Mouse (Mus musculus) ES-E14 (cell line): ENCODE results near the gene Rbm38. TPM values are rescaled to one million over a fixed set of nuclear protein-coding genes. Genes with fewer than 3 reads are reported as not detected.

Experiments used
- DNase-seq: peaks from one replicate; pipeline ENCODE4 v3.0.0-alpha.2; 2013; ENCODE audit warnings: low read depth, low spot score
- H3K27ac ChIP-seq: 2 replicates; pipeline ENCODE4 v1.5.1; 2012; ENCODE audit warnings: low read depth, mild to moderate bottlenecking, low read length, moderate library complexity, mixed read lengths; ENCODE audit not compliant: poor library complexity, insufficient read depth, severe bottlenecking
- H3K36me3 ChIP-seq: 2 replicates; pipeline ENCODE4 v1.6.1; 2012; ENCODE audit warnings: mild to moderate bottlenecking, low read length, moderate library complexity, mixed read lengths; ENCODE audit not compliant: control insufficient read depth, poor library complexity, insufficient read depth, severe bottlenecking
- H3K4me1 ChIP-seq, 2 experiments: fragments of 150-350 bp in 1 of 2; sonication (generic) in 1 of 2; 2 replicates each; pipeline ENCODE4 v1.6.1; 2012; ENCODE audit warnings: low read length in 2 of 2, mild to moderate bottlenecking in 1 of 2, mixed read lengths in 1 of 2; ENCODE audit not compliant: control insufficient read depth in 2 of 2, insufficient read depth in 2 of 2, poor library complexity in 1 of 2
- H3K4me3 ChIP-seq, 2 experiments: fragments of 150-350 bp in 1 of 2; sonication (generic) in 1 of 2; 2 replicates each; pipeline ENCODE4 v1.5.1; 2012; ENCODE audit warnings: low read length in 2 of 2, low read depth in 1 of 2, mild to moderate bottlenecking in 1 of 2, mixed read lengths in 1 of 2; ENCODE audit not compliant: insufficient read depth in 1 of 2, poor library complexity in 1 of 2, severe bottlenecking in 1 of 2
- H3K9ac ChIP-seq: 2 replicates; pipeline ENCODE4 v1.6.1; 2012; ENCODE audit warnings: low read depth, mild to moderate bottlenecking, low read length, mixed read lengths; ENCODE audit not compliant: poor library complexity, insufficient read depth, severe bottlenecking
- H3K9me3 ChIP-seq: fragments of 150-350 bp; sonication (generic); 2 replicates; pipeline ENCODE4 v1.6.1; 2012; ENCODE audit warnings: low read depth, mild to moderate bottlenecking, low read length; ENCODE audit not compliant: control insufficient read depth, insufficient read depth
- CHD2 ChIP-seq: IDR thresholded peaks from 2 replicates; pipeline ENCODE4 v1.6.1; 2014; ENCODE audit warnings: mild to moderate bottlenecking, low read depth, low read length, inconsistent platforms
- HCFC1 ChIP-seq: IDR thresholded peaks from 2 replicates; pipeline ENCODE4 v1.6.1; 2012; ENCODE audit warnings: low read length, inconsistent platforms, borderline replicate concordance; ENCODE audit not compliant: insufficient read depth
- MAFK ChIP-seq: IDR thresholded peaks from 2 replicates; pipeline ENCODE4 v1.6.1; 2014; ENCODE audit warnings: mild to moderate bottlenecking, low read depth, low read length, inconsistent platforms; ENCODE audit not compliant: insufficient read depth
- ZC3H11A ChIP-seq: IDR thresholded peaks from 2 replicates; pipeline ENCODE4 v1.6.1; 2012; ENCODE audit warnings: low read depth, mild to moderate bottlenecking, inconsistent platforms, low read length, borderline replicate concordance
- ZNF384 ChIP-seq: IDR thresholded peaks from 2 replicates; pipeline ENCODE4 v1.6.1; 2012; ENCODE audit warnings: low read depth, low read length, inconsistent platforms
- in situ Hi-C, 2 experiments: fragments of 600-800 bp; cut with MboI; formaldehyde crosslinking; loops; one replicate each; pipeline ENCODE4 v1.15.1; 2025; ENCODE audit warnings: low sequenced_read_pairs in 2 of 2, inconsistent platforms in 1 of 2; ENCODE audit not compliant: unreplicated experiment in 2 of 2
- total RNA-seq: library from RNA; depleted of rRNA; stranded (reverse); fragments of 300-350 nt; gene quantifications from 2 replicates; pipeline ENCODE4 v1.2.3, GENCODE M21; 2012; rRNA removed

Gene Rbm38
- 23.9 and 26.7 TPM in 2 replicates for total RNA-seq

GRCm38 (mm10) chr2:173020430-173020829 is at the start of gene Rbm38:
Rbm38 (plus strand) TSS chr2:173020498.
- H3K27ac ChIP-seq = no peak within 1 kb of the TSS
- TF ChIP-seq MAFK = no peak
- TF ChIP-seq HCFC1 = no peak
- no peak for TF ChIP-seq ZC3H11A
- TF ChIP-seq CHD2 = no peak
- no peak for TF ChIP-seq ZNF384
- no peaks in the 10 kb centered on the region for H3K9me3 ChIP-seq
- peaks cover 0 to 23% of the 10 kb centered on the region in 2 experiments; a peak in 3 of 4 replicates for H3K4me1 ChIP-seq
- H3K9ac ChIP-seq = peak within 1 kb of the TSS; percentile 45; the same call in 1 of the 2 replicates
- H3K36me3 ChIP-seq = peaks cover 27% of the 10 kb centered on the region
- peak within 1 kb of the TSS; percentile 32 to 49 for H3K4me3 ChIP-seq
- DNase-seq = no peak
- in situ Hi-C loops = no loop called here

GRCm38 (mm10) chr2:172971865-172972264 is 48.4 kb upstream of the Rbm38 start:
- Histone ChIP-seq H3K9ac (no peak overlapping the region), H3K27ac (no peak overlapping the region), H3K4me1 (0 out of 4 replicates have a peak, but pooled peaks cover 0 to under 1% of the 10 kb centered on the region in 2 experiments), H3K4me3 (no peak overlapping the region), H3K9me3 (no peaks in the 10 kb centered on the region), H3K36me3 (no peaks in the 10 kb centered on the region)
- no peak for DNase-seq
- in situ Hi-C loops = no loop called here
- TF ChIP-seq MAFK (no peak), ZC3H11A (no peak), HCFC1 (no peak), CHD2 (no peak), ZNF384 (no peak)

- Histone ChIP-seq H3K4me1 (peaks cover 0 to 7% of the 10 kb centered on the region in 2 experiments; a peak in 1 of 4 replicates), H3K36me3 (no peaks in the 10 kb centered on the region), H3K9me3 (no peaks in the 10 kb centered on the region), H3K9ac (no peak overlapping the region), H3K27ac (no peak overlapping the region), H3K4me3 (no peak overlapping the region)
- no peak for TF ChIP-seq CHD2
- no peak for TF ChIP-seq HCFC1
- TF ChIP-seq MAFK = no peak
- no peak for TF ChIP-seq ZNF384
- in situ Hi-C loops = no loop called here
- DNase-seq = no peak
These were observed 46.3 kb upstream of the Rbm38 start for GRCm38 (mm10) chr2:172973806-172974565.

GRCm38 (mm10) chr2:172974701-172975100 is 45.6 kb upstream of the Rbm38 start:
- H3K4me1 ChIP-seq = peaks cover 0 to 7% of the 10 kb centered on the region in 2 experiments; a peak in 1 of 4 replicates
- TF ChIP-seq ZNF384 = no peak
- TF ChIP-seq ZC3H11A = no peak
- no peak for TF ChIP-seq CHD2
- TF ChIP-seq MAFK = no peak
- no peak for TF ChIP-seq HCFC1
- H3K9ac ChIP-seq = no peak overlapping the region
- H3K4me3 ChIP-seq = no peak overlapping the region
- in situ Hi-C loops = no loop called here
- no peaks in the 10 kb centered on the region for H3K36me3 ChIP-seq
- no peak for DNase-seq
- no peak overlapping the region for H3K27ac ChIP-seq
- no peaks in the 10 kb centered on the region for H3K9me3 ChIP-seq

GRCm38 (mm10) chr2:172975159-172975558 is 45.1 kb upstream of the Rbm38 start:
- in situ Hi-C loops = no loop called here
- Histone ChIP-seq H3K9me3 (no peaks in the 10 kb centered on the region), H3K4me1 (peaks cover 0 to 7% of the 10 kb centered on the region in 2 experiments; a peak in 1 of 4 replicates), H3K9ac (no peak overlapping the region), H3K4me3 (no peak overlapping the region), H3K36me3 (no peaks in the 10 kb centered on the region), H3K27ac (no peak overlapping the region)
- no peak for DNase-seq
- no peak for TF ChIP-seq ZC3H11A
- no peak for TF ChIP-seq MAFK
- no peak for TF ChIP-seq HCFC1
